Mouse (Mus musculus) heart, embryonic 15.5 days (tissue): Measurements from ENCODE around the gene Matn3. TPM values are rescaled to one million over a fixed set of nuclear protein-coding genes. Genes with fewer than 3 reads are reported as not detected.
"Not testable (repeated sequence)": the region's sequence is repeated elsewhere in the genome, so short reads cannot be mapped to it uniquely, and the experiment has no call there.

Source experiments
- ATAC-seq: fragments of 200-750 bp; cut with Nextera tagmentation; replicated peaks from 2 replicates; pipeline ENCODE4 v1.8.0; 2017; ENCODE audit warnings: low read depth, moderate TSS enrichment; ENCODE audit not compliant: insufficient number of reproducible peaks, insufficient read depth, low FRiP score
- H3K27ac ChIP-seq: fragments of 300-500 bp; sonication (generic); 2 replicates; pipeline ENCODE4 v1.5.1; 2015; ENCODE audit warnings: mild to moderate bottlenecking, inconsistent platforms
- H3K27me3 ChIP-seq: fragments of 300-500 bp; sonication (generic); 2 replicates; pipeline ENCODE4 v1.6.1; 2015; ENCODE audit warnings: inconsistent platforms
- H3K36me3 ChIP-seq: fragments of 300-500 bp; sonication (generic); 2 replicates; pipeline ENCODE4 v1.6.1; 2015; ENCODE audit warnings: mild to moderate bottlenecking, inconsistent platforms
- H3K4me1 ChIP-seq: fragments of 300-500 bp; sonication (generic); replicated peaks from 2 replicates; pipeline ENCODE4 v1.6.1; 2015; ENCODE audit warnings: inconsistent platforms
- H3K4me2 ChIP-seq: fragments of 300-500 bp; sonication (generic); 2 replicates; pipeline ENCODE4 v1.6.1; 2015; ENCODE audit warnings: inconsistent platforms, mild to moderate bottlenecking, moderate library complexity
- H3K4me3 ChIP-seq: fragments of 300-500 bp; sonication (generic); 2 replicates; pipeline ENCODE4 v1.5.1; 2015; ENCODE audit warnings: mild to moderate bottlenecking, inconsistent platforms
- H3K9ac ChIP-seq: fragments of 300-500 bp; sonication (generic); 2 replicates; pipeline ENCODE4 v1.6.1; 2015; ENCODE audit warnings: mild to moderate bottlenecking, inconsistent platforms
- H3K9me3 ChIP-seq: fragments of 300-500 bp; sonication (generic); replicated peaks from 2 replicates; pipeline ENCODE4 v1.6.1; 2016; ENCODE audit warnings: inconsistent platforms
- WGBS: fragments of 180-500 bp; shearing (Covaris S2); methylation state at CpG from one replicate; pipeline ENCODE4 v1.1.7; 2015; ENCODE audit warnings: mixed read lengths; 5-methylcytosine and 5-hydroxymethylcytosine counted together
- polyA plus RNA-seq: library from polyadenylated mRNA; unstranded; fragments of >200 nt; fragmentation: Nextera tagmentation; extraction: Ambion mirVana; gene quantifications from 2 replicates; pipeline ENCODE4 v1.2.1, GENCODE M21; 2015

Matn3 gene
- polyA plus RNA-seq, 1 experiment from 2014 or later = 0.39 TPM

GRCm38 (mm10) chr12:8920996-8921393 lies 26.7 kb upstream of the Matn3 start:
- 19% methylated on average over 1 of the region's 1 CpGs for WGBS
- Histone ChIP-seq H3K27me3 (no peaks in the 10 kb centered on the region), H3K9ac (peak overlapping the region; percentile 69)

DNA sequence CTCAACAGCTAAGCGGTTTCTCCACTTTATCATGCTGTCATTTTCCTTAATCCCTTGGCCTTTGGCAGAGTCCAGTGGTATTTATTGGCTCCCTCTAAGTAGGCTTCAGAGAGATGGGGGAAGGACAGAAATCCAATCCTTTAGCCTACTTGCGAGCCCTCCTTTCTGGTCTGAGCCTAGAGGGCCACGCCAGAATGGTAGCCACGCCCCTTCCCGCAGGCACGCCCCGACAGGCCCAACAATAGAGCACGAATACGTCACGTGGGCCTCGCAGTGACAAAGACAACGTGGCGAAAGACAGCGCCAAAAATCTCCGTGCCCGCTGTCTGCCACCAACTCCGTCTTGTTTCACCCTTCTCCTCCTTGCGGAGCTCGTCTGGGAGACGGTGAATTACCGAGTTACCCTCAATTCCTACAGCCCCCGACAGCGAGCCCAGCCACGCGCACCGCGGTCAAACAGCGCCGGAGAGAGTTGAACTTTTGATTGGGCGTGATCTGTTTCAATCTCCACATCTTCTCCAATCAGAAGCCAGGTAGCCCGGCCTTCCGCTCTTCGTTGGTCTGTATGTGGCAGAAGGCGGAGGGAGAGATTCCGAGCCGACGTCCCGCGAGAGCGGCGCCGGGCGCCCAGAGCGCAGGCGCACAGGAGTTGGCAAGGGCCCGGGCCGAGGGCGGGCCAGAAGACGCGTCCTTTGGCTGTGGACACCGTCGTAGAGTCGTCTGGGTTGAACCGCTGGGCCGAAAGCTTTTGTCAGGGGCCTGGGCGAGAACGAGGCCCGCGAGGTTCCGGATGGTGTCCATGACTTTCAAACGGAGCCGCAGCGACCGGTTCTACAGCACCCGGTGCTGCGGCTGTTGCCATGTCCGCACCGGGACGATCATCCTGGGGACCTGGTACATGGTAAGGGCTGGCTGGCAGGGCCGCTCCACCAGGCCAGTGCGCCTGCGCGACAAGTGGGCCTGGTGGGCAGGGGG lies 26.0 kb upstream of the Matn3 start, which contains the start of gene Laptm4a:
Gene Laptm4a, plus strand, starts transcription at position 271 of the 975 bp plus-strand sequence.
- Histone ChIP-seq H3K4me2 (peak within 1 kb of the TSS; percentile 72), H3K9ac (peak within 1 kb of the TSS; percentile 69), H3K4me3 (peak within 1 kb of the TSS; percentile 62), H3K4me1 (peaks cover 37% of the 10 kb centered on the region), H3K27ac (peak within 1 kb of the TSS; percentile 95), H3K9me3 (no peaks in the 10 kb centered on the region), H3K36me3 (no peaks in the 10 kb centered on the region), H3K27me3 (no peaks in the 10 kb centered on the region)
- under 1% methylated on average over 73 of the region's 73 CpGs for WGBS
- ATAC-seq = peak; percentile 98

More at GRCm38 (mm10) chr12:8920996-8921393, 26.7 kb upstream of the Matn3 start:
- Histone ChIP-seq H3K9me3 (no peaks in the 10 kb centered on the region), H3K4me3 (peak overlapping the region; percentile 62), H3K36me3 (no peaks in the 10 kb centered on the region), H3K27ac (peak overlapping the region; percentile 95), H3K4me2 (peak overlapping the region; percentile 60), H3K4me1 (peaks cover 40% of the 10 kb centered on the region)
- ATAC-seq = no peak

DNA sequence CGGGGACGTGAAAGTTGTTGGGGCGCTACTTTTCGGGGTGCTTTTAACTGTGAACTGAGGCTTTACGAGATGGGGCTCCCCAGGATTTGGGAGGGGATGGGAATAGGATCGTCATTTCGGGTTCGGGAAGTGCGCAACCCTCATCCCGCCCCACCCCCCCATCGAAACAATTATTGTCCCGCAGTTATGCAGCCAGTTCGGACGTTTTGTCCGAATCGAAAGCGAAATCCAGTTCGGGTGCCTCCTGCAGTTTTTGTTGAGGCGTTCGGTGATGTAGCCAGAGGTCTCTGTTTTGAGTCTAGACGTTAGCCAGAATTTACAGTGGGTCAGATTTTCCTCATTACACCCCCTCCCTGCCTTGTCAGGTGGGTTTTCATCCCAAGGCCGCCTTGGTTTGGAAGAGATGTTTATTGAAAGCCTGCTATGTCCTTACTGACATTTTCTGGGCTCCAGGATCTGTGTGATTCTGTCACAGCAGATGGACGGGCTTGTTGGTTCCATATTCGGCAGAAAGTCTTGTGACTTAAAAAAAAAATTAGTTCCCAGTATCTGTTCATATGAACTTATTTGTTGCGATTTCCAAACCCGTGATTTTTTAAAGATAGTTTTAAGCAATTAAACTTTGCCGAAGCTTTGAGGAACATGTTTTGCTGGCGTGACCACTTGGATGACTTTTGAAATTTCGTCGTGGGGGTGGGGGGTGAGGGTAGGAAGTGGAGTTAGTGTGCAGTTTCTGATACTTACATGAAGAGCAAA lies 25.2 kb upstream of the Matn3 start:
- H3K4me2 ChIP-seq = peak overlapping the region; percentile 72
- peak overlapping the region; percentile 62 for H3K4me3 ChIP-seq
- H3K9me3 ChIP-seq = no peaks in the 10 kb centered on the region
- H3K27me3 ChIP-seq = no peaks in the 10 kb centered on the region
- H3K27ac ChIP-seq = peak overlapping the region; percentile 95
- H3K4me1 ChIP-seq = peaks cover 44% of the 10 kb centered on the region
- 1% methylated on average over 30 of the region's 30 CpGs for WGBS
- H3K9ac ChIP-seq = peak overlapping the region; percentile 68
- ATAC-seq = no peak
- no peaks in the 10 kb centered on the region for H3K36me3 ChIP-seq

DNA sequence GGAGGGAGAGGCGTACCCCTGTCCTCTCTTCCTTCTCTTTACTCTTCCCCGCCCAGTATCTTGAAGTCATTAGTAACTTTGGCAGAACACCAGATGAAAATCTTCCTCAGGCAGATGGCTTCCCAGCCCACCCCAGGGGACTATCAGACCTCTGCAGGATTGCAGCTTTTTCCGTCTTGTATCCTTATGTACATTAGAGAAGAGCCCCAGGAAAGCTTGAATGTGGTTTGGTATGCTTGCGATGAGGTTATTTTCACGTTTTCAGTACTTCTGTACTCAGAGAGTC lies 24.7 kb upstream of the Matn3 start:
- 14% methylated on average over 5 of the region's 5 CpGs for WGBS
- H3K9me3 ChIP-seq = no peaks in the 10 kb centered on the region
- peak overlapping the region; percentile 68 for H3K9ac ChIP-seq
- no peak for ATAC-seq
- no peaks in the 10 kb centered on the region for H3K36me3 ChIP-seq
- H3K27ac ChIP-seq = peak overlapping the region; percentile 95
- peaks cover 50% of the 10 kb centered on the region for H3K4me1 ChIP-seq
- H3K4me3 ChIP-seq = peak overlapping the region; percentile 62
- H3K4me2 ChIP-seq = peak overlapping the region; percentile 72
- H3K27me3 ChIP-seq = no peaks in the 10 kb centered on the region

DNA sequence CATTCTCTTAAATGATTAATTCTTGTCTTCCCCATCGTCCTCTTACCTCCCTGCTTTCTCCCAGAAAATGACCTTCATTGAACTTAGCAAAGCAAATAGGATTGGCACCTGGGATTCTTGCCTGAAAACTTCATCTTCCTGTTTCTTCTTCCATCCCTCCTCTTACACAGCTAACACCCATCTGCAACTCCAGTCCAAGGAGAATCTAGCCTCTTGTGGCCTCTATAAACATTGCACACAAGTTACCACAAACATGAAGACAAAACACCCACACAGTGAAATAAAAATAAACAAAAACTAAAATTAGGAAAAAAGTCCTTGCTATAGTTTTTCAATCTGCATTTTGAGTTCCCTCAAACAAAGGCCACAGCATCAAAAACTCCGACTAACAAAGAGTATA lies 24.1 kb upstream of the Matn3 start:
- H3K27ac ChIP-seq = peak overlapping the region; percentile 95; the same call in 1 of the 2 replicates
- peaks cover 53% of the 10 kb centered on the region for H3K4me1 ChIP-seq
- no peaks in the 10 kb centered on the region for H3K36me3 ChIP-seq
- H3K9ac ChIP-seq = peak overlapping the region; percentile 68; the same call in 1 of the 2 replicates
- 42% methylated on average over 2 of the region's 2 CpGs for WGBS
- H3K4me3 ChIP-seq = peak overlapping the region; percentile 62
- ATAC-seq = no peak
- H3K9me3 ChIP-seq = no peaks in the 10 kb centered on the region
- no peaks in the 10 kb centered on the region for H3K27me3 ChIP-seq
- peak overlapping the region; percentile 72 for H3K4me2 ChIP-seq

GRCm38 (mm10) chr12:8927652-8928051 lies 20.1 kb upstream of the Matn3 start:
- Histone ChIP-seq H3K27me3 (no peaks in the 10 kb centered on the region), H3K9me3 (no peaks in the 10 kb centered on the region), H3K36me3 (no peaks in the 10 kb centered on the region), H3K9ac (no peak overlapping the region), H3K4me2 (no peak overlapping the region), H3K4me1 (peaks cover 75% of the 10 kb centered on the region), H3K27ac (no peak overlapping the region), H3K4me3 (no peak overlapping the region)
- 89% methylated on average over 3 of the region's 3 CpGs for WGBS
- ATAC-seq = no peak

- H3K27ac ChIP-seq = no peak overlapping the region
- no peak for ATAC-seq
- peaks cover 68% of the 10 kb centered on the region for H3K4me1 ChIP-seq
- WGBS = 59% methylated on average over 4 of the region's 4 CpGs
- no peak overlapping the region for H3K4me3 ChIP-seq
- H3K9me3 ChIP-seq = no peaks in the 10 kb centered on the region
- H3K9ac ChIP-seq = no peak overlapping the region
- H3K36me3 ChIP-seq = peaks cover 8% of the 10 kb centered on the region
- H3K27me3 ChIP-seq = no peaks in the 10 kb centered on the region
- H3K4me2 ChIP-seq = no peak overlapping the region
These were observed 19.0 kb upstream of the Matn3 start for GRCm38 (mm10) chr12:8928766-8929165.

GRCm38 (mm10) chr12:8931083-8931482 lies 16.6 kb upstream of the Matn3 start:
- Histone ChIP-seq H3K9me3 (no peaks in the 10 kb centered on the region), H3K36me3 (peaks cover 25% of the 10 kb centered on the region), H3K4me2 (no peak overlapping the region), H3K27ac (no peak overlapping the region), H3K4me1 (peaks cover 65% of the 10 kb centered on the region), H3K27me3 (no peaks in the 10 kb centered on the region), H3K4me3 (no peak overlapping the region), H3K9ac (no peak overlapping the region)
- 54% methylated on average over 4 of the region's 4 CpGs for WGBS
- ATAC-seq = no peak

- 0 out of 2 replicates have a peak, but pooled peaks have one; percentile 18 for ATAC-seq
- H3K9ac ChIP-seq = no peak overlapping the region
- H3K27ac ChIP-seq = peak overlapping the region; percentile 24; the same call in 1 of the 2 replicates
- peaks cover 58% of the 10 kb centered on the region for H3K36me3 ChIP-seq
- no peaks in the 10 kb centered on the region for H3K27me3 ChIP-seq
- 53% methylated on average over 5 of the region's 5 CpGs for WGBS
- H3K4me2 ChIP-seq = no peak overlapping the region
- peaks cover 30% of the 10 kb centered on the region for H3K4me1 ChIP-seq
- H3K4me3 ChIP-seq = no peak overlapping the region
- H3K9me3 ChIP-seq = no peaks in the 10 kb centered on the region
These were observed 12.4 kb upstream of the Matn3 start for GRCm38 (mm10) chr12:8935349-8935748.

DNA sequence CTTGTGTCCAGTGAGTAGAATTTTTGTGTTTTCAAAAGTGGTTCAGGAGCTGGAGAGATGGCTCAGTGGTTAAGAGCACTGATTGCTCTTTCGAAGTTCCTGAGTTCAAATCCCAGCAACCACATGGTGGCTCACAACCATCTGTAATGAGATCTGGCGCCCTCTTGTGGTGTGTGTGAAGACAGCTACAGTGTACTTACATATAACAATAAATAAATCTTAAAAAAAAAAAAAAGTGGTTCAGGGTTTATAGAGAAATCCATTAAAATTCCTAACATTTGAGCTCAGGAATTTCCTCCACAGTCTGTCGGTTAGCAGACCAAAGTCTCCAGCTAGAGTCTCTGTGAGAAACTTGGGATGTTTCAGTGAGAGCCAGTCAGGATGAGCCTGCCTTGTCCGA lies 11.5 kb upstream of the Matn3 start:
- peaks cover 58% of the 10 kb centered on the region for H3K36me3 ChIP-seq
- not testable (repeated sequence) for H3K27ac ChIP-seq, H3K9ac ChIP-seq, ATAC-seq, H3K27me3 ChIP-seq, H3K9me3 ChIP-seq, H3K4me2 ChIP-seq, H3K4me3 ChIP-seq
- H3K4me1 ChIP-seq = peaks cover 22% of the 10 kb centered on the region
- WGBS = 70% methylated on average over 4 of the region's 4 CpGs

DNA sequence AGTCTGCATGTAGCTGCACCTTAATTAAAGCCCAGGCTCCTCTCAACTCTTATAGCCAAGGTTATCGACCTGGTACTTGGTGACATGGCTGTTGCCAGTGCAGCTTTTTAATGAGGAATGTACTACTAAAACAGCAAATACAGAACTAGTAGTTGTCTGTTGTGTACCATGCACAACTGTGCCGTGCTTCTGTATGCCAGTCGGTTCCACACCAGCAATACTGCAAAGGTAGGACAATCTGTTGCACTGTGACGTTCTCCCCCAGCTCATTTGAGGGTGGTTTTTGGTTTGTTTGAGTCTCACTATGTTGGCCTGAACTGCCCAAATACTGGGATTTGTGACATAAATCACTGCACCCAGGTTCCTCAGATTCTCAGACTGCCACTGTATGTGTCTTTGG lies 8.2 kb upstream of the Matn3 start:
- Histone ChIP-seq H3K27ac (no peak overlapping the region), H3K4me3 (no peak overlapping the region), H3K4me2 (no peak overlapping the region), H3K9me3 (no peaks in the 10 kb centered on the region), H3K36me3 (peaks cover 48% of the 10 kb centered on the region), H3K27me3 (no peaks in the 10 kb centered on the region), H3K9ac (no peak overlapping the region), H3K4me1 (peaks cover 15% of the 10 kb centered on the region)
- 96% methylated on average over 4 of the region's 4 CpGs for WGBS
- ATAC-seq = no peak
